Mouse (Mus musculus) thymus, postnatal 10 days (tissue): ENCODE measurements around the gene Chst15.

Experiments used
- DNase-seq, 2 experiments: peaks; one replicate each; pipeline ENCODE4 v3.0.0; 2021; ENCODE audit warnings: low spot score in 2 of 2

Chst15 gene

GRCm38 (mm10) chr7:132336781-132337180 lies 19.8 kb upstream of the Chst15 start:
- DNase-seq, result no peak

DNA sequence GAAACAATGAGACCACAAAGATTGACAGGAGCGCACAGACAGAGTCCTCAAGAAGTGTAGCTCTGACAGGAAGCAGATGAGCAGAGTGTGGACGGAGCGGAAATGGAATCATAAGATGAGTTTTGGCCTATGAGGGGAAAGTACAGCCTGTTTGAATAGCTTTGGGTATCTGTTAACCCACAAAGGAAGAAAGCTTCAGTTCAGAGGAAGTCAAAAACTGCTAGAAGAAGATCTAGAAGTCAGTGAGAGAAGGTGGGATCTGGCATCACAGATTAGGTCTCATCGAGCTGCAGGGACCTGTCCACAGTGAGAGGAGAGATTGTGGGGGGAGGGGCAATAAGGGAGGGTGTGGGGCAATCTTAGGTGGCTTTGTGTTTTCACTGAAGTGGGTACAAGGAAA lies 18.3 kb upstream of the Chst15 start:
- DNase-seq, result peak; percentile 24 to 49

DNA sequence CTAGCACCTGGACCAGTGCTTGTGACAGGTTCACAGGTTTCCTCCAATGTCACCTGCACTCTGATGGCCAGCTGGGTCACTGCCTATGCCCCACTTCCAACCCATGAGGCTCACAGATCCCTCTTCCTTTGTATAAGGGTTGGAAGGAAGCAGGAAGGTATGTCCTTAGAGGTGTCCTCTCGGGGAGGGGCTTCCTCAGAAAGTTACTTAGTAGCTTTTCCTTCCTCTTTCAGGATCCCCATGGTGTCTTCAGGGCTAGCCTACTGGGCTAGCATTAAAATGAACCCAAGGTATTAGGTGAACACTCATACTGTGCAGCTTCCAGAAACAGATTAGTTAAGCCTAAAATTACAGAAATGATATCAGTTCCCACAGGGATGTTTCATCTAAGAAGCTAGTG lies 16.1 kb upstream of the Chst15 start:
- DNase-seq, result no peak

DNA sequence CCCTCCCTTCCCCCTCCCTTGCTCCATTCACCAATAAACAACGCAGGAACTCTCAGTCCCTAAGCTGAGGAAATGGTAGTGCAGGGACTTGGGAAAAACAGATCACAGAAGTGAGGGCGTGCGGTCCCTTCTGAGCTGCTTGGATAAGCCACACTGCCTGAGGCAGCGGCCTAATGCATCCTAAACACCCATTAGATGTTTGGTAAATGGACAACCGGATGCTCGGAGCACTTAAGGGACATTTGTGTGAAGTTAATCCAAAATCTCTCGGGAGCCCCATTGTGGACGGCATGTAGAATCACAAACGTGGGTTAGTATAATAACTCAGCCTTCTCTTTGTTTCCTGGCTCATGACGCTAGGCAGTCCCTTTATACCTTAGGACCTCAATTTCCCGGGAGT lies 15.1 kb upstream of the Chst15 start:
- no peak for DNase-seq

DNA sequence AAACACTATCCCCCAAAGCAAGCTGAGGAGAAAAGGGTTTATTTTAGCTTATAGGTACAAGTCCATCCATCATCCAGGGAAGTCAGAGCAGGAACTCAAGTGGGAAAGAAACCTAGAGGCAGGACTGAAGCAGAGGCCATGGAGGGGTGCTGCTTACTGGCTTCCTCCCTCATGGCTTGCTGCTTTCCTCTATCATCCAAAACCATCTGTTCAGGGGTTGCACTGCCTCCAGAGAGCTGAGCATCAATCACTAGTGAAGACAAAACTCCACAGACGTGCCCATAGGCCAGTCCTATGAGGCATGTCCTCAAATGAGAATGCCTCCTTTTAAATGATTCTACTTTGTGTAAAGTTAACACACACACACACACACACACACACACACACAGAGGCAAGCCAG lies 13.2 kb upstream of the Chst15 start:
- DNase-seq, result no peak

GRCm38 (mm10) chr7:132328648-132329047 lies 11.6 kb upstream of the Chst15 start:
- no peak for DNase-seq

DNA sequence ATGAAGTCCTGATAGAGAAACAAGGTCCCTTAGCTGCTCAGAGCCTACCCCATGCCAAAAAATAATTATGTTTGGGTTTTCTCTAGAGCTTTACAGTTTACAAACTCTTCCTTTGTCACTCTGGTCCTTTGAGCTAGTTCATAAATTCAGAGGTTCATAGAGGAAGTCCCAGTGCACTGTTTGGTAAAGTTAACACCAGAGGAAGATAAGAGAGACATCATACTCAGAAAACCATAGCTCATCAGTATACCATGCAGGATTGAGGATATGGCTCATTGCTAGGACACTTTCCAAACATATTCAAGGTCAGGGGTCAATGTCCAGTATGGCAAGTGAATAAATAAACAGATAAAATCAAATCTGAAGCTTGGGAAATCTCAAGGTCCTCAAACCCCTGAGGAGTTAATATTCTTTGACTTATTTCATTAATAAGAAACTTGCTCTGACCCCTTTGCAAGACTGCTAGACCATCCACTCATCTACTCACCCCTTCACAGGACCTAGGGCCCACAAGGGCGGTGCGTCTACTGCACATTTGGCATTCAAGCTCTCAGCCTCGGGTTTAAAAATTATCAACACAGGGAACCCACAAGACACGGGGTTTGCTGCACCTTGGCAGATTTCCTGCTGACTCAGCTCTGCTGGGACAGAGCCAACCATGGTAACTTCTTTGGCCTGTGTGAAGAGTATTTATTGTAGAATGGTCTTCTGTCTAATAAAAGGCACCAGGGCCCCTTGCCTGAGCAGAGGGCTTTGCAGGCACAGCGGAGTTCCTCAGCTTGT lies 8.7 kb upstream of the Chst15 start:
- DNase-seq, result no peak

GRCm38 (mm10) chr7:132323430-132323829 lies 6.4 kb upstream of the Chst15 start:
- DNase-seq, result peak in 1 of 2 experiments; percentile 18

DNA sequence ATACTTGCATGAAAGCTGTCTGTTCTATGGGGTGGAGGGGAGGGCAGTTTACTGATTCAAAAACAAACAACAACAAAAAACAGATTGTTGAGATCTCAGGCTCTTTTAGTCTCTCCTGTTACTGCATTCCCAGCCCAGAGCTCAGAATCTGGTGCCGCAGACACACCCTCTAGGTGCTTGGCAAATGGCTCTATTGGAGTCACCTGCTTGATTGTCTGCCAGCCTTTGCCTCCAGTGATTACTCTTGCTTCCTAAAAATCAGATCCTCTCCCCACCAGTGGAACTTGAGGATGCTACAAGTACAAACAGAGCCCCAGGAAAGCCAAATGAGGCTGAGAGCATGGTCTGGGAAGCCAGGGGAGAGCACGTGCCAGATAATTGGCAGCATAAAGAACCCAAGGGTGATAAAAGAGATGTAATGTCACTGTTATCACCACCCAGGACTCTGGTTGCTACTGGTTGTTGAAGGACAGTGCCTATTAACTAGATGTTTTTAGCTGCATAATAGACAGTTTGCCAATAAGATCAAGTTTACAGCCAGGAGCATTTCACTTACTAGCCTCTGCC lies 4.4 kb upstream of the Chst15 start:
- no peak for DNase-seq

GRCm38 (mm10) chr7:132316101-132317035 lies 660 bp downstream of the Chst15 start:
- DNase-seq, result peak; percentile 56 to 65

- DNase-seq, result peak; percentile 69 to 80
These were observed 1.6 kb downstream of the Chst15 start for GRCm38 (mm10) chr7:132315149-132316091.

DNA sequence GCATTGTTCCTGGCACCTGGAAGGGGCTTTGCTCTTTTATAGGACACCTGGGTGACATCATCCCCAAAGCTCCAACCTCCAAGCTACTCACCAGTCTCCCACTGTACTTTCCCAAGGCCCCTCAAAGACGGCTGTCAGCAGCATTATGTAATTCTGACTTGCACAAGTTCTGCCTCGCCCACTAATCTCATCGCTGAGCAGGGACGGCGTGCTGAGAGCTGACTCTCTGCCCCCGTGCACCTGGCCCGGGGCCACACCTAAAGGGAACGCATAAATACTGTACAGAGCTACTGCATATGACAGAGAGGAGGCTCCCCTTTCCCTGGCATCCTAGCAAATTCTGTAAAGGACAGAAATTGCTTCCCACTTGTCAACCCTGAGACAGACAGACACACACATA lies 4.6 kb downstream of the Chst15 start:
- DNase-seq, result no peak

DNA sequence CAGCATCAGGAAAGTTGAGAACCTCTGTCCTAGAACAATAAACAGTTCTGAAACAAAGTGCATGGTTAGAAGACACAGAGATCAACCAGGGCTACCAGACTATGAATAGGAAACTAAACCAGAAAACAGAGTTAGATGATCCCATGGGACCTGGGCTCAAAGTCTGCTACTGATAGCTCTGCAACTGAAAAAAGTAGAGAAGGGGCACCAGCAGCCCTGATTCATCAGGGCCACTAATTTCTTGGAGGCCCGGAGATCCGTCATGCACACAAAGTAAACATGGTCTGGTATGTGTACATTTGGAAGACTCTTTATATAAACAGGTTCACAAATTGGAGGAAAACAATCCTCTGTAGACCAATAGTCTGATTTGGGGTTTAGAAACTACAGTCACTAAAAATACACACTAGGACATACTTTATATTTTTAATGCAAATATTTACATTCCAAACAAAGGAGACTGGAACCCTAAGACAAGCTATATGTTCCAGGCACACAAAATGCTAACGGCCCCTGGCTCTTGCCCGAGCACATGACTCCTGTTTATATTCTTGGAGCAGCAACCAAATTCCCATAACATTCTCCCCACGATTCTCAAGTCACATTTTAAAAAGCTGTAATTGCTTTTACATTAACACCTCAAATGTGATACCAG lies 8.4 kb downstream of the Chst15 start:
- no peak for DNase-seq

GRCm38 (mm10) chr7:132307722-132308271 lies 9.2 kb downstream of the Chst15 start:
- DNase-seq, result no peak

GRCm38 (mm10) chr7:132306671-132307412 lies 10.2 kb downstream of the Chst15 start:
- no peak for DNase-seq

GRCm38 (mm10) chr7:132305492-132306375 lies 11.3 kb downstream of the Chst15 start:
- no peak for DNase-seq

DNA sequence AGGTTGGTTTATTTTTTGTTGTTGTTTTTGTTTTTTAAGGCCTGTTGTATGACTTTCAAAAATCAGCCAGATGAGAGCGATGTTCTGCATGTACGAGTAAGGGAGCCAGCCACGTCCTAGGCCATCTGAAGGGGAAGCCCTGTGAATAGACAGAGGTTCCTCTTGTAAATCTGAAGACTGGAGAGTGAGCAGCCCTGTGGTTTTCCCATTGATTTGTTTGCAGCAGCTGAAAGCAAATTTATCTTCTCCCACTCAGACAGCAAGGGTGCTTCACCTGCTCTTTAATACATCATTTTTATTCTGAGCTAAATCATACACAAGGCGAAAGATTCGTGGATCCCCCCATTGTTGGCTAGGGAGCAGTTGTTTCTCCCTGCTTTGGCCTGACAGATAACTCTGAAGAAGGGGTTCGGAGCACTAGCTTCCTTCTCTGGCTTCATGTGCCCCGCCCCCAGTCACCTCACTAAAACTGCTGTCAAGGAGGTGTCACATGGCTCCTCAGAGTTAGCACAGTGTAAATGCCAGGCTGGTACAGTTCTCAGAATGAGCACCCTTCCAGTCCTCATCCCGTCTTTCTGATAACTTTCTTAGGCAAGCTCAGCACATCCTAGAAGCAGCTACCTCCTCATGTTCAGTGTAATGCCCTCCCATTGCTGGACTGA lies 12.5 kb downstream of the Chst15 start:
- DNase-seq, result peak; percentile 20 to 30

GRCm38 (mm10) chr7:132303988-132304387 lies 13.0 kb downstream of the Chst15 start:
- DNase-seq, result peak; percentile 51
